Mouse (Mus musculus): ENCODE results near the gene Rps26. TPM values are rescaled to one million over a fixed set of nuclear protein-coding genes. Genes with fewer than 3 reads are reported as not detected.

The Rps26 gene
- polyA plus RNA-seq, 1 experiment from 2014 or later = 1,029 TPM

GRCm38 (mm10) chr10:128665307-128665706 is 38.8 kb upstream of the Rps26 start:
- 80% methylated on average over 3 of the region's 3 CpGs for WGBS
- no peak for TF ChIP-seq CTCF (IDR thresholded peaks at IDR 0.05; ENCODE audit: low read depth)
- no peak overlapping the region for H3K9ac ChIP-seq
- no peaks in the 10 kb centered on the region for H3K27me3 ChIP-seq (ENCODE audit: insufficient read depth, low read length)
- H3K36me3 ChIP-seq (ENCODE audit: insufficient read depth) = no peaks in the 10 kb centered on the region
- H3K4me3 ChIP-seq (ENCODE audit: low read depth, low read length) = no peak overlapping the region
- no peaks in the 10 kb centered on the region for H3K9me3 ChIP-seq (ENCODE audit: low read depth, low read length)
- no peaks in the 10 kb centered on the region for H3K4me1 ChIP-seq (ENCODE audit: insufficient read depth)
- no peak overlapping the region for H3K4me2 ChIP-seq
- ATAC-seq (ENCODE audit: insufficient read depth) (no peak), DNase-seq (no peak)
- no peak overlapping the region for H3K27ac ChIP-seq (ENCODE audit: low read depth)

GRCm38 (mm10) chr10:128664808-128665207 is 38.3 kb upstream of the Rps26 start:
- no peak for TF ChIP-seq CTCF (IDR thresholded peaks at IDR 0.05; ENCODE audit: low read depth)
- Histone ChIP-seq H3K27ac (ENCODE audit: low read depth) (no peak overlapping the region), H3K4me2 (no peak overlapping the region), H3K36me3 (ENCODE audit: insufficient read depth) (no peaks in the 10 kb centered on the region), H3K4me1 (ENCODE audit: insufficient read depth) (no peaks in the 10 kb centered on the region), H3K9me3 (ENCODE audit: low read depth, low read length) (no peaks in the 10 kb centered on the region), H3K9ac (no peak overlapping the region), H3K27me3 (ENCODE audit: insufficient read depth, low read length) (no peaks in the 10 kb centered on the region), H3K4me3 (ENCODE audit: low read depth, low read length) (no peak overlapping the region)
- ATAC-seq (ENCODE audit: insufficient read depth) (no peak), DNase-seq (no peak)
- 62% methylated on average over 3 of the region's 3 CpGs for WGBS

- 48% methylated on average over 5 of the region's 5 CpGs for WGBS
These were observed 37.1 kb upstream of the Rps26 start for GRCm38 (mm10) chr10:128663441-128664220.

GRCm38 (mm10) chr10:128662465-128662864 is 35.9 kb upstream of the Rps26 start:
- ATAC-seq (ENCODE audit: insufficient read depth) (no peak), DNase-seq (no peak)
- Histone ChIP-seq H3K9me3 (ENCODE audit: low read depth, low read length) (no peaks in the 10 kb centered on the region), H3K36me3 (ENCODE audit: insufficient read depth) (no peaks in the 10 kb centered on the region), H3K4me2 (no peak overlapping the region), H3K9ac (no peak overlapping the region), H3K4me3 (ENCODE audit: low read depth, low read length) (no peak overlapping the region), H3K27ac (ENCODE audit: low read depth) (no peak overlapping the region), H3K4me1 (ENCODE audit: insufficient read depth) (no peaks in the 10 kb centered on the region), H3K27me3 (ENCODE audit: insufficient read depth, low read length) (no peaks in the 10 kb centered on the region)
- TF ChIP-seq CTCF (IDR thresholded peaks at IDR 0.05; ENCODE audit: low read depth) = no peak

More at GRCm38 (mm10) chr10:128663441-128664220, 37.1 kb upstream of the Rps26 start:
- Histone ChIP-seq H3K27me3 (ENCODE audit: insufficient read depth, low read length) (no peaks in the 10 kb centered on the region), H3K36me3 (ENCODE audit: insufficient read depth) (no peaks in the 10 kb centered on the region), H3K27ac (ENCODE audit: low read depth) (no peak overlapping the region), H3K9me3 (ENCODE audit: low read depth, low read length) (no peaks in the 10 kb centered on the region), H3K4me3 (ENCODE audit: low read depth, low read length) (no peak overlapping the region), H3K4me2 (no peak overlapping the region), H3K9ac (no peak overlapping the region), H3K4me1 (ENCODE audit: insufficient read depth) (no peaks in the 10 kb centered on the region)
- TF ChIP-seq CTCF (IDR thresholded peaks at IDR 0.05; ENCODE audit: low read depth) = no peak
- DNase-seq (no peak), ATAC-seq (ENCODE audit: insufficient read depth) (no peak)

- Histone ChIP-seq H3K27ac (ENCODE audit: low read depth) (no peak overlapping the region), H3K9me3 (ENCODE audit: low read depth, low read length) (no peaks in the 10 kb centered on the region), H3K4me1 (ENCODE audit: insufficient read depth) (no peaks in the 10 kb centered on the region), H3K27me3 (ENCODE audit: insufficient read depth, low read length) (no peaks in the 10 kb centered on the region), H3K9ac (no peak overlapping the region), H3K4me2 (no peak overlapping the region), H3K36me3 (ENCODE audit: insufficient read depth) (no peaks in the 10 kb centered on the region), H3K4me3 (ENCODE audit: low read depth, low read length) (no peak overlapping the region)
- TF ChIP-seq CTCF (IDR thresholded peaks at IDR 0.05; ENCODE audit: low read depth) = no peak
- DNase-seq (no peak), ATAC-seq (ENCODE audit: insufficient read depth) (no peak)
- WGBS = 38% methylated on average over 9 of the region's 9 CpGs
These were observed 32.9 kb upstream of the Rps26 start for GRCm38 (mm10) chr10:128659490-128659889.

- H3K4me3 ChIP-seq (ENCODE audit: low read depth, low read length) = no peak overlapping the region
- no peak overlapping the region for H3K27ac ChIP-seq (ENCODE audit: low read depth)
- no peak for TF ChIP-seq CTCF (IDR thresholded peaks at IDR 0.05; ENCODE audit: low read depth)
- no peaks in the 10 kb centered on the region for H3K27me3 ChIP-seq (ENCODE audit: insufficient read depth, low read length)
- ATAC-seq (ENCODE audit: insufficient read depth) (no peak), DNase-seq (no peak)
- 49% methylated on average over 9 of the region's 9 CpGs for WGBS
- no peaks in the 10 kb centered on the region for H3K9me3 ChIP-seq (ENCODE audit: low read depth, low read length)
- no peak overlapping the region for H3K4me2 ChIP-seq
- no peaks in the 10 kb centered on the region for H3K36me3 ChIP-seq (ENCODE audit: insufficient read depth)
- no peak overlapping the region for H3K9ac ChIP-seq
- no peaks in the 10 kb centered on the region for H3K4me1 ChIP-seq (ENCODE audit: insufficient read depth)
These were observed 31.3 kb upstream of the Rps26 start for GRCm38 (mm10) chr10:128657844-128658243.

GRCm38 (mm10) chr10:128656731-128657130 is 30.2 kb upstream of the Rps26 start:
- ATAC-seq (ENCODE audit: insufficient read depth) = no peak
- 82% methylated on average over 1 of the region's 1 CpGs for WGBS
- no peak overlapping the region for H3K27ac ChIP-seq (ENCODE audit: low read depth)
- H3K36me3 ChIP-seq (ENCODE audit: insufficient read depth) = no peaks in the 10 kb centered on the region
- TF ChIP-seq CTCF (IDR thresholded peaks at IDR 0.05; ENCODE audit: low read depth) = no peak
- DNase-seq = no peak
- H3K9ac ChIP-seq = no peak overlapping the region
- H3K4me1 ChIP-seq (ENCODE audit: insufficient read depth) = no peaks in the 10 kb centered on the region
- no peak overlapping the region for H3K4me2 ChIP-seq
- no peaks in the 10 kb centered on the region for H3K9me3 ChIP-seq (ENCODE audit: low read depth, low read length)
- no peak overlapping the region for H3K4me3 ChIP-seq (ENCODE audit: low read depth, low read length)
- H3K27me3 ChIP-seq (ENCODE audit: insufficient read depth, low read length) = no peaks in the 10 kb centered on the region

Measured in lung, embryonic 14.5 days (tissue).